Mouse (Mus musculus) cerebellum, adult 2 months (tissue): ENCODE results near the gene Kdm2a. TPM values are rescaled to one million over a fixed set of nuclear protein-coding genes. Genes with fewer than 3 reads are reported as not detected.

Experiments used
- DNase-seq, 2 experiments: peaks; one replicate each; pipeline ENCODE4 v3.0.0; 2021
- H3K27ac ChIP-seq: fragments of 200-500 bp; 2 replicates; pipeline ENCODE4 v1.5.1; 2012; ENCODE audit warnings: low read length, control low read depth, inconsistent platforms; ENCODE audit not compliant: insufficient read depth
- H3K27me3 ChIP-seq: fragments of 200-500 bp; 2 replicates; pipeline ENCODE4 v1.6.1; 2012; ENCODE audit warnings: inconsistent platforms, mild to moderate bottlenecking, low read length, moderate library complexity; ENCODE audit not compliant: control insufficient read depth, insufficient read depth
- H3K4me1 ChIP-seq: fragments of 200-500 bp; 2 replicates; pipeline ENCODE4 v1.6.1; 2011; ENCODE audit warnings: low read length; ENCODE audit not compliant: control insufficient read depth, insufficient read depth
- H3K4me3 ChIP-seq: fragments of 200-500 bp; replicated peaks from 2 replicates; pipeline ENCODE3; 2011; ENCODE audit warnings: mild to moderate bottlenecking, low read depth, low read length, control low read depth; ENCODE audit not compliant: insufficient read depth
- CTCF ChIP-seq: fragments of 200-500 bp; IDR thresholded peaks from 2 replicates; pipeline ENCODE4 v1.5.1; 2011; ENCODE audit warnings: low read depth, mild to moderate bottlenecking, control low read depth, low read length, moderate library complexity, borderline replicate concordance; ENCODE audit not compliant: insufficient read depth
- POLR2A ChIP-seq: fragments of 200-500 bp; IDR thresholded peaks from 2 replicates; pipeline ENCODE4 v1.6.1; 2011; ENCODE audit warnings: low read length, control low read depth, borderline replicate concordance; ENCODE audit not compliant: insufficient read depth
- WGBS: fragments of 180-500 bp; shearing (Covaris S2); methylation state at CpG from one replicate; pipeline ENCODE4 v1.1.7; 2018; 5-methylcytosine and 5-hydroxymethylcytosine counted together
- polyA plus RNA-seq: library from polyadenylated mRNA; depleted of rRNA; stranded (reverse); fragments of >200 nt; gene quantifications from 2 replicates; pipeline ENCODE4 v1.2.3, GENCODE M21; 2012

The Kdm2a gene
- polyA plus RNA-seq, 1 experiment: 87.1 TPM

GRCm38 (mm10) chr19:4304871-4305321 is 93.2 kb downstream of the Kdm2a start:
- Histone ChIP-seq H3K4me3 (peak overlapping the region; percentile 96), H3K27me3 (no peaks in the 10 kb centered on the region), H3K4me1 (peaks cover 45% of the 10 kb centered on the region), H3K27ac (peak overlapping the region; percentile 93)
- DNase-seq: peak; percentile 44 to 58
- TF ChIP-seq POLR2A (no peak), CTCF (no peak)
- 12% methylated on average over 4 of the region's 4 CpGs for WGBS

- WGBS: 4% methylated on average over 5 of the region's 5 CpGs
- H3K4me3 ChIP-seq: peak overlapping the region; percentile 96
- H3K27ac ChIP-seq: peak overlapping the region; percentile 93
- H3K4me1 ChIP-seq: peaks cover 46% of the 10 kb centered on the region
- DNase-seq: peak; percentile 54 to 60
- no peak for TF ChIP-seq POLR2A
- TF ChIP-seq CTCF: no peak
- H3K27me3 ChIP-seq: no peaks in the 10 kb centered on the region
Observed at GRCm38 (mm10) chr19:4304251-4304821, 93.7 kb downstream of the Kdm2a start.

- WGBS: 34% methylated on average over 5 of the region's 5 CpGs
- peak overlapping the region; percentile 93 for H3K27ac ChIP-seq
- DNase-seq: peak; percentile 44 to 56
- H3K27me3 ChIP-seq: no peaks in the 10 kb centered on the region
- peaks cover 53% of the 10 kb centered on the region for H3K4me1 ChIP-seq
- TF ChIP-seq CTCF (no peak), POLR2A (no peak)
- peak overlapping the region; percentile 38 for H3K4me3 ChIP-seq
Observed at GRCm38 (mm10) chr19:4303640-4303995, 94.5 kb downstream of the Kdm2a start.

GRCm38 (mm10) chr19:4302936-4303639 is 95.0 kb downstream of the Kdm2a start:
- no peak for TF ChIP-seq POLR2A
- no peak for TF ChIP-seq CTCF
- H3K4me3 ChIP-seq: peak overlapping the region; percentile 42
- H3K27me3 ChIP-seq: no peaks in the 10 kb centered on the region
- peaks cover 58% of the 10 kb centered on the region for H3K4me1 ChIP-seq
- 7% methylated on average over 7 of the region's 7 CpGs for WGBS
- peak overlapping the region; percentile 93 for H3K27ac ChIP-seq
- peak; percentile 93 to 98 for DNase-seq

GRCm38 (mm10) chr19:4301735-4302651 is 96.1 kb downstream of the Kdm2a start:
- peak; percentile 58 to 66 for DNase-seq
- WGBS: 6% methylated on average over 21 of the region's 21 CpGs
- peak overlapping the region; percentile 92 for H3K27ac ChIP-seq
- H3K4me3 ChIP-seq: peak overlapping the region; percentile 42
- peaks cover 69% of the 10 kb centered on the region for H3K4me1 ChIP-seq
- no peak for TF ChIP-seq CTCF
- H3K27me3 ChIP-seq: no peaks in the 10 kb centered on the region

- H3K4me1 ChIP-seq: peaks cover 72% of the 10 kb centered on the region
- peak overlapping the region; percentile 42 for H3K4me3 ChIP-seq
- WGBS: 15% methylated on average over 11 of the region's 11 CpGs
- peak overlapping the region; percentile 92 for H3K27ac ChIP-seq
- no peaks in the 10 kb centered on the region for H3K27me3 ChIP-seq
- no peak for TF ChIP-seq POLR2A
- TF ChIP-seq CTCF: no peak
- no peak for DNase-seq
Observed at GRCm38 (mm10) chr19:4300852-4301734, 97.0 kb downstream of the Kdm2a start.

GRCm38 (mm10) chr19:4300271-4300704 is 97.8 kb downstream of the Kdm2a start:
- 5% methylated on average over 7 of the region's 7 CpGs for WGBS
- no peak for TF ChIP-seq POLR2A
- TF ChIP-seq CTCF: no peak
- peak in 1 of 2 experiments; percentile 63 for DNase-seq
- no peak overlapping the region for H3K4me3 ChIP-seq
- H3K4me1 ChIP-seq: peaks cover 77% of the 10 kb centered on the region
- no peaks in the 10 kb centered on the region for H3K27me3 ChIP-seq
- H3K27ac ChIP-seq: peak overlapping the region; percentile 42
